Mouse (Mus musculus) G1E (cell line): ENCODE results near the gene Rxfp4.

Experiments
- CTCF ChIP-seq: IDR thresholded peaks from 2 replicates; pipeline ENCODE4 v1.5.1; 2012; ENCODE audit warnings: low read depth, low read length, inconsistent platforms, mixed read lengths
- GATA1 ChIP-seq: IDR thresholded peaks from 2 replicates; pipeline ENCODE4 v1.6.1; 2012; ENCODE audit warnings: borderline replicate concordance, low read length, inconsistent platforms, mixed read lengths
- TAL1 ChIP-seq: conservative IDR thresholded peaks from 2 replicates; pipeline ENCODE4 v1.6.1; 2012; ENCODE audit warnings: low read depth, low read length, inconsistent platforms, mixed read lengths

- TF ChIP-seq CTCF (no peak), GATA1 (no peak), TAL1 (no peak)
These were observed 6.4 kb downstream of the Rxfp4 start for GRCm38 (mm10) chr3:88646426-88646995.
